Mouse (Mus musculus): ENCODE results near the gene Tspan18. TPM values are rescaled to one million over a fixed set of nuclear protein-coding genes. Genes with fewer than 3 reads are reported as not detected.
A peak's percentile ranks its signal among the peaks of the same experiment; 100 is the strongest.

The Tspan18 gene
- 158 and 172 TPM in 2 replicates for polyA plus RNA-seq (2012; rRNA removed)

DNA sequence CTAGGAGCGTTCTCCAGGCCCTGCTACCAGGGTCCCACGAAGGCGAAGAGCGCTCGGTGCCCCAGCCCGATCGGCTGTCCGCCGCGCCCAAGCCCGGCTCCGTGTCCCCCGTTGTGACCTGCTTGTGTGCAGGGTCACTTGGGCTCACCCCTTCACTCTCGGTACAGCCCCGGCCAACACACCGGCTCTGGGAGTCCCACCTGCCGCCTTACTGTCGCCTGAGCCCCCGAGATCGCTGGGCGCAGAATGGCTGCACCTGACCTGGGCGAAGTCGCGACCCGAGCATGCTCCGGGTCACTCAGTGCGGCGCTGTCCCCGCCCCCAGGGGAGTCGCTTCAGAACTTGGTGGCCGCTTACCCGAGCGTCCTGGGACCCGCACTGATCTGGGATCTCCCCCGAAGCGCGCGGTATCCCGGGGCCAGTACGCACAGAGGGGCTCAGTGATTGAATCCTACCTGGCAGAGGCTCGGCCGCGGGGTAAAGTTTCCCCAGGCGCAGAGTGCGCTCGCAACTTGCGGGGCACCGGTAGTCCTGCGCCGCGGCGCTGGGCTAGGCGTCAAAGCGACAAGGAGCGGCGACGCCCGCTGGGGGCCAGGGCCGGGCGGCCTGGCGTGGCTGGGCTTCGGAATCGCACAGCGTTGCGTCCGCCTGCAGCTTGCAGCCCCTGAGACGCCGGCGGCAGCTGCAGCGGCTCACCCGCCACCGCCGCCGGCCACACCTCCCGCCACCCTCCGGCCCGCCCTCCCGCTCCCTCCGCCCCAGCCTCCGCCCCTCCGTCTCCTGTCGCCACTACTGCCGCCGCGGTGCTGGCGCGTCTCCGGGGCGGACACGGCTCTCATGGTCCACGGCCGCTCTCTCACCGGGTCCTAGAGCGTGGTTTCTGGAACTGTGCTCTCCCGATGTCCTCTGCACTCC lies at the start of gene Tspan18:
Gene Tspan18, minus strand, starts transcription at position 689 of the 915 bp plus-strand sequence.
- TF ChIP-seq POLR2A (IDR thresholded peaks at IDR 0.05; ENCODE audit: borderline replicate concordance, extremely low read depth, low read depth, low read length) (peak; percentile 56; the same call in 1 of the 2 replicates), CTCF (IDR thresholded peaks at IDR 0.05; ENCODE audit: insufficient read depth, low read length) (no peak)
- H3K4me1 ChIP-seq (ENCODE audit: control insufficient read depth, insufficient read depth, low read length), result peaks cover 9% of the 10 kb centered on the region
- peak; percentile 73 for DNase-seq

DNA sequence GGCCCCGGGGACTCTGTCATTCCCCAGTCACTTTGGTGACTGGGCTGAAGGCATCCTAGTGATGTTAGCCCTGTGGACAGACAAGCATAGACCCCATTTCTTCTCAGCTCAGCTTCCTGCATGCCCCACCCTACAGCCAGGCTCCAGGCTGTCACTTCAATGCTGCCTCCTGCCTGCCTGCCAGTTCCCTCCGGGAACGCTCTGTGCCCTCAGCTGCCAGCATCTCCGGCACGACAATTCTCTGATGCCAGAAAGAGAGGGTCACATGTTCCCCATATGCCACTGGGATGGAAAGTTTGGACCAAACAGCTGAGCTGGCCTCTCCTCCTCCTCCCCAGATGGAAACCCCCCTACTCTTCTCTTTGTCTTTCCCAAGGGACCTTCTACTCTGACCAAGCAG lies 49.5 kb upstream of the Tspan18 start:
- no peak overlapping the region for H3K4me3 ChIP-seq (replicated peaks; ENCODE audit: extremely low read depth, low read depth, low read length)

More for the DNA sequence above, at the start of gene Tspan18:
- H3K4me3 ChIP-seq (replicated peaks; ENCODE audit: extremely low read depth, low read depth, low read length), result peak within 1 kb of the TSS; percentile 68
- WGBS, result under 1% methylated on average over 95 of the region's 95 CpGs

GRCm38 (mm10) chr2:93380680-93381089 lies 46.4 kb upstream of the Tspan18 start:
- no peak for DNase-seq
- no peak overlapping the region for H3K4me3 ChIP-seq (replicated peaks; ENCODE audit: extremely low read depth, low read depth, low read length)
- no peak for TF ChIP-seq CTCF (IDR thresholded peaks at IDR 0.05; ENCODE audit: insufficient read depth, low read length)
- TF ChIP-seq POLR2A (IDR thresholded peaks at IDR 0.05; ENCODE audit: borderline replicate concordance, extremely low read depth, low read depth, low read length), result no peak
- 20% methylated on average over 2 of the region's 2 CpGs for WGBS
- H3K4me1 ChIP-seq (ENCODE audit: control insufficient read depth, insufficient read depth, low read length), result no peaks in the 10 kb centered on the region

More for the DNA sequence above, 49.5 kb upstream of the Tspan18 start:
- no peaks in the 10 kb centered on the region for H3K4me1 ChIP-seq (ENCODE audit: control insufficient read depth, insufficient read depth, low read length)
- 57% methylated on average over 5 of the region's 5 CpGs for WGBS
- TF ChIP-seq CTCF (IDR thresholded peaks at IDR 0.05; ENCODE audit: insufficient read depth, low read length) (no peak), POLR2A (IDR thresholded peaks at IDR 0.05; ENCODE audit: borderline replicate concordance, extremely low read depth, low read depth, low read length) (no peak)
- DNase-seq, result no peak

DNA sequence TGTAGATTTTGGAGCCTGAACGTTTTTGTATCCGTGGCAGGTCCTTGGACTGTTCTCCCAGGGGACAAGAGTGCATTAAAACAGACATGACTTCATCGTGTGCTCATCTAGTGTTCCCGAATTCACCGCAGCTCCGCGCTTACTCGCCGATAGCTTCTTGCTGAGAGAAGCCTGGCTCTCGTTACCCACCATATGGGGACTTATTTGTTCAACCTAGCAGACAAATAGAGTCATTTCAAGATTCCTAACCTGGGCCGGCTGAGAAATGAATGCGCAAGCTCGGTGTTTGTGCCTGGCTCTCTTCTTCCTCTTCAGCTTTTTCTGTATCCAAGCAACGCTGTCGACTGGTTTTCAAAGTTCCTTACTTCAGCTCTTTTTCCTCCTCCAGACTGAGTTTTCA lies 43.5 kb upstream of the Tspan18 start:
- WGBS, result 57% methylated on average over 15 of the region's 15 CpGs
- TF ChIP-seq POLR2A (IDR thresholded peaks at IDR 0.05; ENCODE audit: borderline replicate concordance, extremely low read depth, low read depth, low read length), result no peak
- TF ChIP-seq CTCF (IDR thresholded peaks at IDR 0.05; ENCODE audit: insufficient read depth, low read length), result no peak
- no peaks in the 10 kb centered on the region for H3K4me1 ChIP-seq (ENCODE audit: control insufficient read depth, insufficient read depth, low read length)
- DNase-seq, result no peak
- H3K4me3 ChIP-seq (replicated peaks; ENCODE audit: extremely low read depth, low read depth, low read length), result no peak overlapping the region

GRCm38 (mm10) chr2:93377157-93377556 lies 42.9 kb upstream of the Tspan18 start:
- TF ChIP-seq CTCF (IDR thresholded peaks at IDR 0.05; ENCODE audit: insufficient read depth, low read length), result no peak
- no peak for TF ChIP-seq POLR2A (IDR thresholded peaks at IDR 0.05; ENCODE audit: borderline replicate concordance, extremely low read depth, low read depth, low read length)
- DNase-seq, result no peak
- no peak overlapping the region for H3K4me3 ChIP-seq (replicated peaks; ENCODE audit: extremely low read depth, low read depth, low read length)
- no peaks in the 10 kb centered on the region for H3K4me1 ChIP-seq (ENCODE audit: control insufficient read depth, insufficient read depth, low read length)
- WGBS, result 93% methylated on average over 3 of the region's 3 CpGs

DNA sequence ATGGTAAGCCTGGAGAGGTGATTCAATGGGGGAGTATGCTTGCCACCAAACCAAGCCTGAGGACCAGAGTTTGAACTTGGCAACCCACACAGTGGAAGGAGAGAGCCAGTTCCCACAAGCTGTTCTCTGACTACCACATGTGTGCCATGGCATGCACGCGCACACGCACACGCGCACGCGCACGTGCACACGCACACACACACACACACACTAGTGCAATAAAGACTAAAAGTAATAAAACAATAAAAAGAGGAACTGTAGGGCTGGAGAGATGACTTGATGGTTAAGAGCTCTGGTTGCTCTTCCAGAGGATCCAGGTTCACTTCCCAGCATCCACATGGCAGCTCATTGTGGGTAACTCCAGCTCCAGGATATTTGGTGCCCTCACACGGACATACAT lies 38.6 kb upstream of the Tspan18 start:
- TF ChIP-seq CTCF (IDR thresholded peaks at IDR 0.05; ENCODE audit: insufficient read depth, low read length) (no peak), POLR2A (IDR thresholded peaks at IDR 0.05; ENCODE audit: borderline replicate concordance, extremely low read depth, low read depth, low read length) (no peak)
- H3K4me3 ChIP-seq (replicated peaks; ENCODE audit: extremely low read depth, low read depth, low read length), result no peak overlapping the region
- H3K4me1 ChIP-seq (ENCODE audit: control insufficient read depth, insufficient read depth, low read length), result no peaks in the 10 kb centered on the region
- no peak for DNase-seq
- WGBS, result 97% methylated on average over 10 of the region's 10 CpGs

- no peak for DNase-seq
- WGBS, result 17% methylated on average over 6 of the region's 6 CpGs
- H3K4me1 ChIP-seq (ENCODE audit: control insufficient read depth, insufficient read depth, low read length), result no peaks in the 10 kb centered on the region
- TF ChIP-seq POLR2A (IDR thresholded peaks at IDR 0.05; ENCODE audit: borderline replicate concordance, extremely low read depth, low read depth, low read length) (no peak), CTCF (IDR thresholded peaks at IDR 0.05; ENCODE audit: insufficient read depth, low read length) (no peak)
- no peak overlapping the region for H3K4me3 ChIP-seq (replicated peaks; ENCODE audit: extremely low read depth, low read depth, low read length)
Measured at GRCm38 (mm10) chr2:93372097-93372571, 37.8 kb upstream of the Tspan18 start.

GRCm38 (mm10) chr2:93368954-93369353 lies 34.6 kb upstream of the Tspan18 start:
- 39% methylated on average over 8 of the region's 8 CpGs for WGBS
- no peaks in the 10 kb centered on the region for H3K4me1 ChIP-seq (ENCODE audit: control insufficient read depth, insufficient read depth, low read length)
- TF ChIP-seq CTCF (IDR thresholded peaks at IDR 0.05; ENCODE audit: insufficient read depth, low read length), result no peak
- TF ChIP-seq POLR2A (IDR thresholded peaks at IDR 0.05; ENCODE audit: borderline replicate concordance, extremely low read depth, low read depth, low read length), result no peak
- no peak for DNase-seq
- no peak overlapping the region for H3K4me3 ChIP-seq (replicated peaks; ENCODE audit: extremely low read depth, low read depth, low read length)

- no peaks in the 10 kb centered on the region for H3K4me1 ChIP-seq (ENCODE audit: control insufficient read depth, insufficient read depth, low read length)
- no peak overlapping the region for H3K4me3 ChIP-seq (replicated peaks; ENCODE audit: extremely low read depth, low read depth, low read length)
- no peak for TF ChIP-seq CTCF (IDR thresholded peaks at IDR 0.05; ENCODE audit: insufficient read depth, low read length)
- TF ChIP-seq POLR2A (IDR thresholded peaks at IDR 0.05; ENCODE audit: borderline replicate concordance, extremely low read depth, low read depth, low read length), result no peak
- WGBS, result 87% methylated on average over 6 of the region's 6 CpGs
- DNase-seq, result no peak
Measured at GRCm38 (mm10) chr2:93367962-93368361, 33.7 kb upstream of the Tspan18 start.

Measured in lung, adult 2 months (tissue).